Mouse (Mus musculus) NIH3T3 (cell line): ENCODE measurements at regions not wholly inside any gene's neighbourhood (a gene's known extent, or its start where the extent isn't known, plus 50 kb on each side); places are given as distances from the start of the nearest gene placed in this dataset.

Source experiments
- DNase-seq: peaks from one replicate; pipeline ENCODE4 v3.0.0-alpha.2; 2012; ENCODE audit warnings: low read depth

- no peak for DNase-seq
Measured at GRCm38 (mm10) chr8:74500413-74501135, 372.4 kb upstream of the Isx start.

GRCm38 (mm10) chr8:74501291-74501690 is 371.7 kb upstream of the Isx start:
- peak; percentile 22 for DNase-seq
